Mouse (Mus musculus) myocyte (in vitro differentiated cells): ENCODE measurements around the gene Bicd2. TPM values are rescaled to one million over a fixed set of nuclear protein-coding genes. Genes with fewer than 3 reads are reported as not detected.

ENCODE experiments used
- H3K27me3 ChIP-seq: one replicate; pipeline ENCODE4 v1.6.1; 2011; ENCODE audit not compliant: control insufficient read depth, insufficient read depth, insufficient read length
- H3K36me3 ChIP-seq: one replicate; pipeline ENCODE4 v1.6.1; 2011; ENCODE audit not compliant: control insufficient read depth, insufficient read depth
- H3K4me2 ChIP-seq: one replicate; pipeline ENCODE4 v1.6.1; 2011; ENCODE audit warnings: low read depth, control low read depth
- H3K4me3 ChIP-seq: one replicate; pipeline ENCODE4 v1.5.1; 2011; ENCODE audit warnings: mild to moderate bottlenecking, control low read depth, moderate library complexity
- H3K79me2 ChIP-seq: one replicate; pipeline ENCODE4 v1.6.1; 2011; ENCODE audit not compliant: control insufficient read depth, insufficient read depth
- H3ac ChIP-seq: one replicate; pipeline ENCODE4 v1.6.1; 2011; ENCODE audit not compliant: control insufficient read depth, insufficient read length
- CEBPB ChIP-seq: IDR thresholded peaks from 2 replicates; pipeline ENCODE4 v1.6.1; 2011; ENCODE audit warnings: mild to moderate bottlenecking, moderate library complexity; ENCODE audit not compliant: poor library complexity, insufficient read depth, severe bottlenecking
- E2F4 ChIP-seq: IDR thresholded peaks from one replicate; pipeline ENCODE4 v1.6.1; 2011; ENCODE audit warnings: mild to moderate bottlenecking, control low read depth, moderate library complexity; ENCODE audit not compliant: insufficient read depth
- MAX ChIP-seq: IDR thresholded peaks from one replicate; pipeline ENCODE4 v1.6.1; 2011; ENCODE audit warnings: low read depth, mild to moderate bottlenecking, control low read depth
- MYOD1 ChIP-seq, 3 experiments: IDR thresholded peaks; one replicate each; pipeline ENCODE4 v1.6.1; 2011; ENCODE audit warnings: control low read depth in 2 of 3, low read depth in 2 of 3, mild to moderate bottlenecking in 2 of 3, moderate library complexity in 1 of 3; ENCODE audit not compliant: insufficient read length in 2 of 3, control insufficient read depth in 1 of 3
- MYOG ChIP-seq, 3 experiments: IDR thresholded peaks; one replicate each; pipeline ENCODE4 v1.6.1; 2011; ENCODE audit warnings: control low read depth in 2 of 3, low read depth in 2 of 3, mild to moderate bottlenecking in 2 of 3; ENCODE audit not compliant: insufficient read length in 2 of 3, control insufficient read depth in 1 of 3, insufficient read depth in 1 of 3
- POLR2A ChIP-seq: IDR thresholded peaks from one replicate; pipeline ENCODE4 v1.6.1; 2011; ENCODE audit warnings: low read depth, mild to moderate bottlenecking, control low read depth, moderate library complexity; ENCODE audit not compliant: insufficient read length
- POLR2AphosphoS2 ChIP-seq: IDR thresholded peaks from one replicate; pipeline ENCODE4 v1.6.1; 2011; ENCODE audit warnings: low read depth, control low read depth; ENCODE audit not compliant: insufficient read length
- REST ChIP-seq: IDR thresholded peaks from one replicate; pipeline ENCODE4 v1.6.1; 2011; ENCODE audit warnings: mild to moderate bottlenecking, control low read depth, moderate library complexity; ENCODE audit not compliant: insufficient read depth, insufficient read length
- SRF ChIP-seq: IDR thresholded peaks from one replicate; pipeline ENCODE4 v1.6.1; 2011; ENCODE audit warnings: low read depth; ENCODE audit not compliant: control insufficient read depth, insufficient read length
- TCF12 ChIP-seq: IDR thresholded peaks from one replicate; pipeline ENCODE4 v1.6.1; 2011; ENCODE audit warnings: mild to moderate bottlenecking, control low read depth; ENCODE audit not compliant: poor library complexity, insufficient read depth, severe bottlenecking
- TCF3 ChIP-seq: IDR thresholded peaks from one replicate; pipeline ENCODE4 v1.6.1; 2011; ENCODE audit warnings: low read depth, control low read depth; ENCODE audit not compliant: insufficient read length
- USF1 ChIP-seq: IDR thresholded peaks from one replicate; pipeline ENCODE4 v1.6.1; 2011; ENCODE audit warnings: low read depth, mild to moderate bottlenecking, control low read depth, moderate library complexity
- polyA plus RNA-seq: library from polyadenylated mRNA; unstranded; fragments of >200 nt; fragmentation: generic; extraction: Trizol; gene quantifications from one replicate; pipeline ENCODE4 v1.2.1, GENCODE M21; 2012; ENCODE audit warnings: missing spikeins

Bicd2 gene
- polyA plus RNA-seq, 1 experiment, result 94.9 TPM

GRCm38 (mm10) chr13:49308206-49308605, 33.2 kb upstream of the Bicd2 start:
- TF ChIP-seq E2F4 (no peak), REST (no peak), CEBPB (no peak), MAX (no peak), USF1 (no peak), SRF (no peak), MYOG (IDR thresholded peaks at IDR 0.05; ENCODE audit: control insufficient read depth in 1 of 3, insufficient read depth in 1 of 3, insufficient read length in 2 of 3, low read depth in 2 of 3) (no peak)

GRCm38 (mm10) chr13:49308861-49309403, 32.5 kb upstream of the Bicd2 start:
- Histone ChIP-seq H3K4me3 (no peak overlapping the region), H3K36me3 (peaks cover 26% of the 10 kb centered on the region), H3K79me2 (no peaks in the 10 kb centered on the region), H3K27me3 (no peaks in the 10 kb centered on the region), H3K4me2 (no peak overlapping the region), H3ac (no peak overlapping the region)
- TF ChIP-seq TCF3, result no peak
- TF ChIP-seq REST, result no peak
- no peak for TF ChIP-seq USF1
- no peak for TF ChIP-seq POLR2A
- no peak for TF ChIP-seq MYOG (IDR thresholded peaks at IDR 0.05; ENCODE audit: control insufficient read depth in 1 of 3, insufficient read depth in 1 of 3, insufficient read length in 2 of 3, low read depth in 2 of 3)
- TF ChIP-seq TCF12, result no peak
- no peak for TF ChIP-seq SRF
- TF ChIP-seq MAX, result no peak
- no peak for TF ChIP-seq CEBPB
- no peak for TF ChIP-seq POLR2AphosphoS2
- no peak for TF ChIP-seq MYOD1 (IDR thresholded peaks at IDR 0.05; ENCODE audit: control insufficient read depth in 1 of 3, insufficient read length in 2 of 3, low read depth in 2 of 3)

More at GRCm38 (mm10) chr13:49308206-49308605, 33.2 kb upstream of the Bicd2 start:
- no peaks in the 10 kb centered on the region for H3K79me2 ChIP-seq
- H3K4me2 ChIP-seq, result no peak overlapping the region
- peaks cover 20% of the 10 kb centered on the region for H3K36me3 ChIP-seq
- H3K4me3 ChIP-seq, result no peak overlapping the region
- H3ac ChIP-seq, result no peak overlapping the region
- no peaks in the 10 kb centered on the region for H3K27me3 ChIP-seq

GRCm38 (mm10) chr13:49309501-49309900, 31.9 kb upstream of the Bicd2 start:
- H3K27me3 ChIP-seq, result no peaks in the 10 kb centered on the region
- TF ChIP-seq REST (no peak), MYOD1 (IDR thresholded peaks at IDR 0.05; ENCODE audit: control insufficient read depth in 1 of 3, insufficient read length in 2 of 3, low read depth in 2 of 3) (no peak), MAX (no peak), POLR2A (no peak), E2F4 (no peak), TCF3 (no peak), TCF12 (no peak), POLR2AphosphoS2 (no peak), MYOG (IDR thresholded peaks at IDR 0.05; ENCODE audit: control insufficient read depth in 1 of 3, insufficient read depth in 1 of 3, insufficient read length in 2 of 3, low read depth in 2 of 3) (no peak), SRF (no peak), CEBPB (no peak), USF1 (no peak)
- H3K4me2 ChIP-seq, result no peak overlapping the region
- H3ac ChIP-seq, result no peak overlapping the region
- no peak overlapping the region for H3K4me3 ChIP-seq
- H3K36me3 ChIP-seq, result peaks cover 30% of the 10 kb centered on the region
- no peaks in the 10 kb centered on the region for H3K79me2 ChIP-seq

GRCm38 (mm10) chr13:49311642-49312041, 29.7 kb upstream of the Bicd2 start:
- Histone ChIP-seq H3K27me3 (no peaks in the 10 kb centered on the region), H3K4me2 (no peak overlapping the region), H3ac (no peak overlapping the region), H3K79me2 (no peaks in the 10 kb centered on the region), H3K36me3 (peaks cover 36% of the 10 kb centered on the region), H3K4me3 (no peak overlapping the region)
- TF ChIP-seq POLR2AphosphoS2, result no peak
- no peak for TF ChIP-seq REST
- no peak for TF ChIP-seq SRF
- no peak for TF ChIP-seq USF1
- TF ChIP-seq MAX, result no peak
- TF ChIP-seq CEBPB, result no peak
- TF ChIP-seq POLR2A, result no peak
- no peak for TF ChIP-seq TCF12
- no peak for TF ChIP-seq TCF3
- TF ChIP-seq MYOG (IDR thresholded peaks at IDR 0.05; ENCODE audit: control insufficient read depth in 1 of 3, insufficient read depth in 1 of 3, insufficient read length in 2 of 3, low read depth in 2 of 3), result no peak
- no peak for TF ChIP-seq E2F4
- no peak for TF ChIP-seq MYOD1 (IDR thresholded peaks at IDR 0.05; ENCODE audit: control insufficient read depth in 1 of 3, insufficient read length in 2 of 3, low read depth in 2 of 3)
